Mouse (Mus musculus) kidney, postnatal 10 days (tissue): ENCODE results near the gene Vav2.

ENCODE experiments used
- DNase-seq: peaks from one replicate; pipeline ENCODE4 v3.0.0; 2021; ENCODE audit warnings: mixed read lengths

Vav2 gene

GRCm38 (mm10) chr2:27441767-27442707 is 15.2 kb upstream of the Vav2 start, which contains the start of gene Brd3os:
Gene Brd3os (plus strand): TSS chr2:27442324.
- peak; percentile 98 for DNase-seq

- DNase-seq = peak; percentile 50
Observed at GRCm38 (mm10) chr2:27438281-27438680, 11.4 kb upstream of the Vav2 start.

GRCm38 (mm10) chr2:27437876-27438275 is 11.0 kb upstream of the Vav2 start:
- DNase-seq = no peak

- DNase-seq = no peak
Observed at GRCm38 (mm10) chr2:27432599-27432998, 5.8 kb upstream of the Vav2 start.

GRCm38 (mm10) chr2:27430621-27431020 is 3.8 kb upstream of the Vav2 start:
- DNase-seq = no peak

- peak; percentile 91 for DNase-seq
Observed at GRCm38 (mm10) chr2:27428071-27428470, 1.2 kb upstream of the Vav2 start.

- DNase-seq = peak; percentile 82
Observed at GRCm38 (mm10) chr2:27426406-27426854, 403 bp downstream of the Vav2 start.

- peak; percentile 69 for DNase-seq
Observed at GRCm38 (mm10) chr2:27425751-27426405, 955 bp downstream of the Vav2 start.

GRCm38 (mm10) chr2:27425161-27425611 is 1.6 kb downstream of the Vav2 start:
- DNase-seq = peak; percentile 60

- DNase-seq = peak; percentile 75
Observed at GRCm38 (mm10) chr2:27423596-27423995, 3.2 kb downstream of the Vav2 start.

GRCm38 (mm10) chr2:27421293-27422068 is 5.4 kb downstream of the Vav2 start:
- no peak for DNase-seq

GRCm38 (mm10) chr2:27418577-27419070 is 8.2 kb downstream of the Vav2 start:
- peak; percentile 60 for DNase-seq

GRCm38 (mm10) chr2:27417648-27418153 is 9.1 kb downstream of the Vav2 start:
- no peak for DNase-seq

GRCm38 (mm10) chr2:27416425-27416824 is 10.4 kb downstream of the Vav2 start:
- no peak for DNase-seq

GRCm38 (mm10) chr2:27415060-27415783 is 11.6 kb downstream of the Vav2 start:
- no peak for DNase-seq

- no peak for DNase-seq
Observed at GRCm38 (mm10) chr2:27413936-27414657, 12.7 kb downstream of the Vav2 start.

- no peak for DNase-seq
Observed at GRCm38 (mm10) chr2:27413582-27413935, 13.3 kb downstream of the Vav2 start.

- no peak for DNase-seq
Observed at GRCm38 (mm10) chr2:27412245-27412800, 14.5 kb downstream of the Vav2 start.

- peak; percentile 74 for DNase-seq
Observed at GRCm38 (mm10) chr2:27411688-27412174, 15.1 kb downstream of the Vav2 start.

GRCm38 (mm10) chr2:27410518-27411140 is 16.2 kb downstream of the Vav2 start:
- peak; percentile 12 for DNase-seq
